Mouse (Mus musculus) cerebellum, postnatal 36 days (tissue): ENCODE data around the gene Lrrc49.

ENCODE experiments used
- DNase-seq, 2 experiments: peaks; one replicate each; pipeline ENCODE4 v3.0.0; 2021 to 2022; ENCODE audit warnings: mixed read lengths in 2 of 2

The Lrrc49 gene

DNA sequence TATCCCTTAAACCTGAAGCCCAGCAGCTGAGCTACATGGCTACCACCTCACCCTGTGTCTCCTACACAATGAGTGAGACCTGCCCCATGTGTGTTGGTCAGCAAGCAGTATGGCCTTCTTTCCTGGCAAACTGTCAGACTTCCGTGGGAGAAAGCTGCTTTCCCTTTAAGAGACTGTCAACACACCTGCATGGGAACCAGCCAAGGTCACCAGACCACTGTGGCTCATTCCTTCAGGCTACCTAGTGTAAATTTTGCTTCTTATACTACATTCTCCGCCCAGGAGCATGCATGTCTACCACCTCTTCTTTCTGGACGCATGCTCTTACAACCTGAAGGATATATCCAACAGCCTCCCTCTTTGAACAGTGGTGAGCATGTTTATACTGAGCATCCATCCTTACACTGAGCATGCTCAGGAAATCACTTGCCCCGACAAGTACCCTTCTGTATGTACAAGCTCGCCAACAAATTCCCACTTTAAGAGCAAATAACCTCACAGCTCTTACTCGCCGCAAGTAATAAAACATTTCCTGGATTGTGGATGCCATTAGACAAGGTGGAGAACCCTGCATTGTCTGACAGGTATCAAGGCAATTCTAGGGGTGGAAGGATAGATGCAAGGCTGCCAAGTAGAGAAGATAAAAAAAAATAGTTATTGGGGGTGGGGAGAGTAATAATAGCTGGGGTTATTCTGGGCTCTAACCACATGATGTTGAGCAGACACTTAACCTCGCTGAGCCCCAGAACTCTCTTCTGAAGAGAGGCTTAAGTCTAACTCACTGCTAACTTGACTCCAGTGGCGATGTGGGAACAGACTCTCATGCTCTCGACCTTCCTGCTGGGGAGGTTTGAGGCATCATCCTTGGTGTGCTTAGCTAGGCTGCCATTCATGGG lies 158.4 kb downstream of the Lrrc49 start:
- no peak for DNase-seq

DNA sequence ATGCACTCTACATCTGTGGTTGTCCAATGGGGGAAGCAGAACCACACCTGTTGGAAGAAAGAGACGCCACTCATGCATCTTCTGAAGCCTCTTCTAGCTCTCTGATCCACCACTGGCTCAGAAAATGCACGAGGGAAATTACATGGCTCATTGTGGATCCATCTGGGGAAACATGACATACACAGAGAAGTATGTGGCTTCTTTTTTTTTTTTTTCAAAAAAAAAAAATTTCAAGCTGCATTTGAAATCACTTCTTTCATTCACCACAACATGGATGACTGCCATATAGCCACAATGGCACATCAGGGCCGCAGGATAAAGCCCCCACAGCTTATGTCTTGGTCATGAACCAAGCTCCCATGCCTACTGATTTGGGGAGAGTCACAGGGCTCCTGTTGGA lies 159.7 kb downstream of the Lrrc49 start:
- DNase-seq: no peak

DNA sequence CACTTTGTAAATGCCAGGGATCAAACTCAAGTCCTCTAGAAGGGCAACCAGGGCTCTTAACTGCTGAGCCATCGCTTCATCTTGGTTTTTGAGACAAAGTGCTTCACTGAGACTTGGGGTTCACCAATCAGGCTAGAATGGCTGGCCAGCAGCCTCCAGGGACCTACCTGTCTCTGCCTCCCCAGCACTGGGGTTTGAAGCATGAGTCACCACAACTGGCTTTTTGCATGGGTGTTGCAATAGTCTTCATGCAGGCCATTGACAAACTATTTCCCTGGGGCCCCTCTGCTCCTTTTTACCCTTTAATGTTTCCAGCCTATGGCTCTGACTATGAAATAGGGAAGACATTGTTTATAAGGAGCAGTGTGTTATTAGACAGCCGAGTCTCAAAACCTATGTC lies 160.1 kb downstream of the Lrrc49 start:
- DNase-seq: no peak

DNA sequence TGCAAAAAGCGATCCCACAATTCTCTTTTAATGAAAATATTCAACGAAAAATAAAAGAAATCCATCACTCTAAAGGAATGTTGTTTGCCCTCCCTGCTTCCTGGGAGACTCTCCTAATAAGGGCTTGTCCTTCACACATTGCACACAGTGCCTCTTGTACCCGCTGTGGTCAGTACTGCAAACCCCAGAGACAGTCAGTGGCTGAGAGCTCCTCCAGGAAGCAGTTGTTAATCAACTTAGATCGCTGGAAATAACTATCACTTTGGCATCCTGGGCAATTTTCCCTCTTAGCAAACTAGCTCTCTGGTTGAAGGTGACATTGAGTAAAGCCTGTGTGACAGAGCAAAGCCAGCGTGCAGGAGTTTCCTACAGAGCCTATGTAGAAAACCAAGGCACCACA lies 160.9 kb downstream of the Lrrc49 start:
- no peak for DNase-seq

DNA sequence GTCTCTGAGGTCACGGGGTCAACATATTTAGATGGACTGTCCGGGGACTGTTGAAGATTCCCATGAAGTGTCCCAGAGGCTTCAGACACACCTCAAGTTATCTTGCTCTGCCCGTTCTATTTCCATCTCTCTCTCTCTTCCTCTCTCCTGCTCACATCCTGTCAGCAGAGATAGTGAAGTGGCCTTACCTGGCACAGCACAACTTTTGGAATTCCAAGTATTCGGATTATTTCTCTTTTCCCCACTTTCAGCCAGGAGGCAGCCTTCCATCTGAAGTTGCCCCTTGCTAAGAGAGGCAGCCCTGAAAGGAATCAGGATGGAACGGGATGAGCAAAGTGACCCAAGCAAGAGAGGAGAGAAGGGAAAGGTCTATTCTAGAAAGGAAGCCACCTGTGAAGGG lies 161.8 kb downstream of the Lrrc49 start:
- no peak for DNase-seq

DNA sequence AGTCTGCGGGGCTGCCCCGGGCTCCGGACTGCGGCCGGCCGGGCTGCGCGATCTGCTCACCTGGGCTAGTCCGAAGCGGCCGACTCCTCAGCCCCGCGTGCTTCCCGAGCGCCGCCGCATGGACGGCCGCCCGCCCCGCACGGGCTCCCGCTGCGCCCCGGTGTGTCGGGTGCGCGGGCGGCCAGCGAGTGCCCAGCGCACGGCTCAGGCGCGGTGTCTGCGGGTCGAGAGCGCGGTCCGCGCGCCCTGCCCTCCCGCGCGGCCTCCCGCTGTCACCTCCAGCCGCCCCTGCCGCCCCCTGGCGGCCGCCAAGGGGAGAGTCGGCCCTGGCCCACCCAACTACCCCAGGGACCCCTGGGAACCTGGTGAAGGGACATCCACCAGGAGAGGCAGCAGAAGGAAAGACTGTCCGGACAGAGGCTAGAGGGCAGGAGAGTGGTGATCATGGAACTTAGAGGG lies 166.1 kb downstream of the Lrrc49 start, which contains the start of gene Thsd4:
Thsd4 (minus strand) TSS at position 241 of the 459 bp plus-strand sequence.
- peak; percentile 41 to 55 for DNase-seq

DNA sequence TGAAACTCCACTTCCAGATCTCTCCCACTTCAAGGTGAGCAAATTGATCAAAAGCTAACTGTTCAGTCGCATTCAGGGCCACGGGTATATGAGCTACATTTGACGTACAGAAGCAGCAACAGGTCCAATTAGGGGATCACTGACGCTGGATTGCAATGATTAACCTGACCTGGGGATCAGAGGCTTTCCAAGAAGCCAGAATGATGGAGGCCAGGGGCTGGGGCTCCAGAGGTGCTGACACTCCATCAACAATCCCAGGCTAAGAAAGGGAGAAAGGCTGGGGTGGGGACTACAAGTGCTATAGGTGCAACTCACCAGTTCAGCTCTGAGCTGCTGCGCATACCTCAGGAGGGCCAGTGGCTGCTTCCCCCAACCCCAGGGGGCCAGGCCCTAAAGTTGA lies 166.8 kb downstream of the Lrrc49 start:
- DNase-seq: no peak

DNA sequence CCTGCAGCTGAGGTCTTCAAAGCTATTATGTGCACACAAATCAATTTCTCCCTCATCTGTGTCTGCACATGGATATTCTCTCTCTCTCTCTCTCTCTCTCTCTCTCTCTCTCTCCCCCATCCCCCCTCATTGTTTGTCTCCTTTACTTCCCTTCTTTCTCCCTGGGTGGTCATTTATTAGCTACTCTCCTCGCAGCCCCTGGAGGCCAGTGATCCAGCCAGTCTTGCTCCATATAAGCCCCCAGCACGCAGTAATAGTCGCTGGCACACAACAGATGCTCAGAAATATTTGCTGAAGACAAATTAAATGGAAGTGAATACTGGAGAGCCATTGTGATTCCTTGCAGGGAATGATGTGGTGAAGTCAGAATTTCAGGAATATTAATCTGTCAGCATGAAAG lies 168.4 kb downstream of the Lrrc49 start:
- DNase-seq: no peak
